Mouse (Mus musculus): ENCODE measurements at regions not wholly inside any gene's neighbourhood (a gene's known extent, or its start where the extent isn't known, plus 50 kb on each side); places are given as distances from the start of the nearest gene placed in this dataset.

DNA sequence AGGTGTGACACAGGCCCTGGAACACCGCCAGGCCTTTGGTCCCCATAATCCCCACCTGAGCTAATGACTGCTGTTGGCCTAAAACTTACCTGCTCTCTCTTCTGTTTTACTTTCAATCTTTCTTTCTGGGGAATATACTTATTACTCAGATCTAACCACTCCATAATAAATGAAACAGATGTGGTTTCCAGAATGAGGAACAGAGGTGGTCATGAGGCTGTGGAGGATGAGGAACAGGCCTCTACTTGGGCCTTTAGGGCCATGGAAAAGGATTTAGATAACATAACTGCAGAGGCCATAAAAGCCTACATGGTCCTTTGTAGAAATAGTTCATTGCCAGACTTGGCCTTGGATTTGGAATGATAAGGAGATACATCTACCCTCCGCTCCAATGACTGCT is 74.1 kb downstream of the B3gnt5 start:
- no peaks in the 10 kb centered on the region for H3K9me3 ChIP-seq (replicated peaks; ENCODE audit: control insufficient read depth, low read length, poor library complexity, severe bottlenecking)
- no peaks in the 10 kb centered on the region for H3K36me3 ChIP-seq (ENCODE audit: control insufficient read depth, insufficient read depth, low read length)
- H3K4me1 ChIP-seq (ENCODE audit: control insufficient read depth, insufficient read depth, low read length): no peaks in the 10 kb centered on the region
- H3K27me3 ChIP-seq (ENCODE audit: control insufficient read depth, insufficient read depth, low read depth, low read length): no peaks in the 10 kb centered on the region
- H3K27ac ChIP-seq (ENCODE audit: low read length): no peak overlapping the region
- no peak overlapping the region for H3K4me3 ChIP-seq (ENCODE audit: low read depth, low read length)
- H3K9ac ChIP-seq (ENCODE audit: low read depth, low read length): no peak overlapping the region
- ATAC-seq: no peak
- no peak overlapping the region for H3K4me2 ChIP-seq (ENCODE audit: low read length)
- 97% methylated on average over 2 of the region's 2 CpGs for WGBS

DNA sequence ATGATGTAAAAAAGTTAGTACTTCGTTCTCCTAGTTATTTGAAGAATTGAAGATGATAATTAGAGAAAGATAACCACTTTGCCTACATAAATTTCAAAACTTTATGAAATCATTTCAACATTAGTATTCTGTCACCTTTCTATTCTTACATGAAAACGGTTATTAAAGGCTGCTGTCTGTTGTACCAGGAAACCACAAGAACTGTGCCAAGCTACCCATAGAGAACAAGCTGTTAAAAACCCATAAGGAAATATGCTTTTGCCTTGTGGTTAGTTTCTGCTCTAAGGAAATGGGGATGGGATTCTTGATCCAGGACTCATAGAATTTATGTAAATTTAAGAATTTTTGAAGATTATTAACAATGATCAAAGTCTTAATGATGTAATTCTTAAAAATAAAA is 74.7 kb downstream of the B3gnt5 start:
- Histone ChIP-seq H3K9ac (ENCODE audit: low read depth, low read length) (no peak overlapping the region), H3K9me3 (replicated peaks; ENCODE audit: control insufficient read depth, low read length, poor library complexity, severe bottlenecking) (no peaks in the 10 kb centered on the region), H3K4me1 (ENCODE audit: control insufficient read depth, insufficient read depth, low read length) (no peaks in the 10 kb centered on the region), H3K36me3 (ENCODE audit: control insufficient read depth, insufficient read depth, low read length) (no peaks in the 10 kb centered on the region), H3K27me3 (ENCODE audit: control insufficient read depth, insufficient read depth, low read depth, low read length) (no peaks in the 10 kb centered on the region), H3K4me3 (ENCODE audit: low read depth, low read length) (no peak overlapping the region), H3K27ac (ENCODE audit: low read length) (no peak overlapping the region), H3K4me2 (ENCODE audit: low read length) (no peak overlapping the region)
- WGBS: 84% methylated on average over 2 of the region's 2 CpGs
- ATAC-seq: no peak

DNA sequence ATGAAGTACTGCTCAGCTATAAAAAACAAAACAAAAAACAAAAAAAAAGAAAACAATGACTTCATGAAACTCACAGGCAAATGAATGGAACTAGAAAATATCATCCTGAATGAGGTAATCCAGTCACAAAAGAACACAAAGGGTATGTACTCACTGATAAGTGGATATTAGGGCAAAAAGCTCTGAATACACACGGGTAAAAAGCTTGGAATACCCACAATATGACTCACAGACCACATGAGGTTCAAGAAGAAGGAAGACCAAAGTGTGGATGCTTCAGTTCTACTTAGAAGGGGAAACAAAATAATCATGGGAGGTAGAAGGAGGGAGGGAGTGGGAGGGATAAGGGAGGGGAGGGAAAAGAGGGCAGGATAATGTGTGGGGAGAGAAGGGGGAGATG is 79.8 kb downstream of the B3gnt5 start:
- WGBS: 48% methylated on average over 1 of the region's 1 CpGs
- H3K4me3 ChIP-seq (ENCODE audit: low read depth, low read length): no peak overlapping the region
- H3K27ac ChIP-seq (ENCODE audit: low read length): no peak overlapping the region
- no peak for ATAC-seq
- no peak overlapping the region for H3K4me2 ChIP-seq (ENCODE audit: low read length)
- no peaks in the 10 kb centered on the region for H3K27me3 ChIP-seq (ENCODE audit: control insufficient read depth, insufficient read depth, low read depth, low read length)
- no peak overlapping the region for H3K9ac ChIP-seq (ENCODE audit: low read depth, low read length)
- H3K9me3 ChIP-seq (replicated peaks; ENCODE audit: control insufficient read depth, low read length, poor library complexity, severe bottlenecking): no peaks in the 10 kb centered on the region
- H3K36me3 ChIP-seq (ENCODE audit: control insufficient read depth, insufficient read depth, low read length): no peaks in the 10 kb centered on the region
- H3K4me1 ChIP-seq (ENCODE audit: control insufficient read depth, insufficient read depth, low read length): no peaks in the 10 kb centered on the region

DNA sequence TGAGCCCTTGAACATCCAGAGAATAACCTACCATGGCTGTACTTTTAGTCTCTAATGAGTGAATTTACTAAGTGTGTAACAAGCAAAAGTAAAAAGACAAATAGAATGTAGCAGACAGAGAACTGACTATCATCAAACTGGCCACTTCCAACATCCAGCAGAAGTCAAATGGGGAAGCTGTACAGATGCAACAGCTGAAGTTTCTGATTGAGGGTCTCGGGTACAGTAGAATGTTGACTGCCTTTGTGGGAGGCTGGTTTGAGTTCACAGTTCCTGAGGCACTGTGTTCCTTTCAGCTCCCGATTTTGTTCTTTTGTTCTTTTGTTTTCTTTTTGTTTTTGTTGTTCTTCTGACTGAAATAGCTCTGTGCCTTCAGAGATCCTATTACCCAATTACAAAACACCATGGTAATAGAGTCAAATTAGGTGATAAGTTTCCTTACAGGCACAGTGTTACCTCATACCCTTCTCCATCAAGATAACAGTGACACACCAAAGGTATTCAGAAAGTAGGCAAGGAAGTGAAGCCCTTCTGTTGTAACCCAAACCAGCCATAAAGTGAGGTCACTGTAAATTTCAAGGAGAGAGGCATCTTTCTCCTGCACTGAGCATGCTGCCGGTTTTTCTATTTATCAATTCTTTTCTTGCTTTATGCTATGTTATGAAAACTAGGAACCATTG is 82.5 kb downstream of the B3gnt5 start:
- Histone ChIP-seq H3K4me2 (ENCODE audit: low read length) (no peak overlapping the region), H3K4me1 (ENCODE audit: control insufficient read depth, insufficient read depth, low read length) (no peaks in the 10 kb centered on the region), H3K27ac (ENCODE audit: low read length) (no peak overlapping the region), H3K4me3 (ENCODE audit: low read depth, low read length) (no peak overlapping the region), H3K9ac (ENCODE audit: low read depth, low read length) (no peak overlapping the region), H3K36me3 (ENCODE audit: control insufficient read depth, insufficient read depth, low read length) (no peaks in the 10 kb centered on the region), H3K27me3 (ENCODE audit: control insufficient read depth, insufficient read depth, low read depth, low read length) (no peaks in the 10 kb centered on the region), H3K9me3 (replicated peaks; ENCODE audit: control insufficient read depth, low read length, poor library complexity, severe bottlenecking) (no peaks in the 10 kb centered on the region)
- ATAC-seq: no peak
- WGBS: 58% methylated on average over 3 of the region's 3 CpGs

DNA sequence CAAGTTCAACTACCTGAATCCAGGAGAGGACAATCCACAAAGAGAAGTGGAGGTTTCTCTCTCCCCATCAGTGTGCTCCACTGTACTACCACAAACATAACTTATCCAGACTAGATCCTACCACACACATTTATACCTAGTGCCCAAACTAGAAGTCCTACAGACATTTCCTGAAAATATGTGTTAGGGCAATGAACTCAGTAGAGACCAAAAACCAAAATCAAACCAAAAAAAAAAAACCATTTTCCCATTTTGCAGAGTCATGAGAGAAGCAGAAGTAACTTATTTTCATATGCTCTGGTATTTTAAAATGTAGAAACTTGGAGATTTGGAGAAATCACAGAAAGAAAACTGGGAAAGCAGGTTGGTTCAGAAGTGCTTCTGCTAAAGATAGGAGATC is 83.7 kb downstream of the B3gnt5 start:
- Histone ChIP-seq H3K27ac (ENCODE audit: low read length) (no peak overlapping the region), H3K27me3 (ENCODE audit: control insufficient read depth, insufficient read depth, low read depth, low read length) (no peaks in the 10 kb centered on the region), H3K4me3 (ENCODE audit: low read depth, low read length) (no peak overlapping the region), H3K4me1 (ENCODE audit: control insufficient read depth, insufficient read depth, low read length) (no peaks in the 10 kb centered on the region), H3K9me3 (replicated peaks; ENCODE audit: control insufficient read depth, low read length, poor library complexity, severe bottlenecking) (no peaks in the 10 kb centered on the region), H3K4me2 (ENCODE audit: low read length) (no peak overlapping the region), H3K36me3 (ENCODE audit: control insufficient read depth, insufficient read depth, low read length) (no peaks in the 10 kb centered on the region), H3K9ac (ENCODE audit: low read depth, low read length) (no peak overlapping the region)
- no peak for ATAC-seq

DNA sequence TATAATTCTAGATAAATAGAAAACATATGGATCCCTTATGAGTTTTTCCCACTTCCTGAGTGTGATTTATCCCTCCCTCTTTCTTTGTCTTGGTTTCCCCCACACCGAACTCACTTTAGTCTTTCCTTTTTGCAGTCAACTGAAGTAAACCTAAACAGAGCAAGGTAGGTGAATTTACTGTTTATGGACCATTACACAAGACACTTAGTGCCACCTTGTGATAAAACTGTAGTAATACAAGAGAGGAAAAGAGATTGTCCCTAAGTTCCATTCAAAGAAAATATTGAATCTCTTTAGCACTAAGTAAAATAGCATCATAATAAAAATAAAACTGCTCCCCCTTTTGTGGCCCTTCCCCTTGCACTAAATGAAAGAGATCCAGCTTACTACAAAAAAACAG is 88.4 kb downstream of the B3gnt5 start:
- Histone ChIP-seq H3K27me3 (ENCODE audit: control insufficient read depth, insufficient read depth, low read depth, low read length) (no peaks in the 10 kb centered on the region), H3K27ac (ENCODE audit: low read length) (no peak overlapping the region), H3K9me3 (replicated peaks; ENCODE audit: control insufficient read depth, low read length, poor library complexity, severe bottlenecking) (no peaks in the 10 kb centered on the region), H3K9ac (ENCODE audit: low read depth, low read length) (no peak overlapping the region), H3K4me1 (ENCODE audit: control insufficient read depth, insufficient read depth, low read length) (no peaks in the 10 kb centered on the region), H3K4me3 (ENCODE audit: low read depth, low read length) (no peak overlapping the region), H3K4me2 (ENCODE audit: low read length) (no peak overlapping the region), H3K36me3 (ENCODE audit: control insufficient read depth, insufficient read depth, low read length) (no peaks in the 10 kb centered on the region)
- ATAC-seq: no peak
- 47% methylated on average over 1 of the region's 1 CpGs for WGBS

DNA sequence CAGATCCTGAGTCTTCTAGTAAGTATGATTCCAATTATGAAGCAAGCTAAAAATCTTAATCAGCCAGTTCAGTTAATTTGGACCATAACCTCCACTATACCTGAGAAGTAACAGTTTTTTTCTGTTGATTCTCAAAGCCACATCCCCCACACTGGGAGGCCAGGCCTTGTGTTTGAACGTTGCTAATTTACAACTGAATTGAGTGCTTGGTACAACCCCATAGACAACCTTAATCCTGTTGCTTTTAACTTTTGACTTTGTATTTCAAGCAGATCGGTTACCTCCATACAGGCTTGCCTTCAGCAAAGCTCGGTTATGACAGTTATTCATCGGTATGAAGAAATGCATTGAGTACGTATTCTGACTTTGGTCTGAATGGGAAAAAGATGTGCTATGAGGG is 105.3 kb downstream of the B3gnt5 start:
- no peak for ATAC-seq
- H3K4me1 ChIP-seq (ENCODE audit: control insufficient read depth, insufficient read depth, low read length): no peaks in the 10 kb centered on the region
- H3K4me2 ChIP-seq (ENCODE audit: low read length): no peak overlapping the region
- H3K27ac ChIP-seq (ENCODE audit: low read length): no peak overlapping the region
- H3K4me3 ChIP-seq (ENCODE audit: low read depth, low read length): no peak overlapping the region
- WGBS: 74% methylated on average over 5 of the region's 5 CpGs
- H3K27me3 ChIP-seq (ENCODE audit: control insufficient read depth, insufficient read depth, low read depth, low read length): no peaks in the 10 kb centered on the region
- no peaks in the 10 kb centered on the region for H3K9me3 ChIP-seq (replicated peaks; ENCODE audit: control insufficient read depth, low read length, poor library complexity, severe bottlenecking)
- no peaks in the 10 kb centered on the region for H3K36me3 ChIP-seq (ENCODE audit: control insufficient read depth, insufficient read depth, low read length)
- no peak overlapping the region for H3K9ac ChIP-seq (ENCODE audit: low read depth, low read length)

DNA sequence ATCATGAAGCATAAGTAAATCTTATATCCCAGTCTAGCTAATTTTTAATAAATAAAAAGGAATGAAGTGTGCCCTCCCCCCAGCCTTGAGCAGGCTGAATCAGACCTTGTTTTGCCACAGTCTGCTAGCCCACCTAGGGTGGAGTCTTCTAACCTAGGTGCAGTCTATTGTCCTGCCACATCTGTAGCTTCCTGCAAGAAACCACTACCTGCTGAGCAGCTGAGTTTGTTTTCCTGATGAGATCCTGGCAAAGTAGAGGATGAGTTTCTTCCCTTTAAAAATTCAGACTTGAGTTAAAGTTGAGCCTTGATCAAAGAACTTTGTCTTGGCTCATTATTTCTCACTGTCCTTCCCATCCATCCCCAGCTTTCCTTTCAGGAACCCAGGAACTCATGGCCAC is 105.9 kb downstream of the B3gnt5 start:
- Histone ChIP-seq H3K4me3 (ENCODE audit: low read depth, low read length) (no peak overlapping the region), H3K4me1 (ENCODE audit: control insufficient read depth, insufficient read depth, low read length) (no peaks in the 10 kb centered on the region), H3K4me2 (ENCODE audit: low read length) (no peak overlapping the region), H3K9ac (ENCODE audit: low read depth, low read length) (no peak overlapping the region), H3K27me3 (ENCODE audit: control insufficient read depth, insufficient read depth, low read depth, low read length) (no peaks in the 10 kb centered on the region), H3K9me3 (replicated peaks; ENCODE audit: control insufficient read depth, low read length, poor library complexity, severe bottlenecking) (no peaks in the 10 kb centered on the region), H3K36me3 (ENCODE audit: control insufficient read depth, insufficient read depth, low read length) (no peaks in the 10 kb centered on the region), H3K27ac (ENCODE audit: low read length) (no peak overlapping the region)
- no peak for ATAC-seq

DNA sequence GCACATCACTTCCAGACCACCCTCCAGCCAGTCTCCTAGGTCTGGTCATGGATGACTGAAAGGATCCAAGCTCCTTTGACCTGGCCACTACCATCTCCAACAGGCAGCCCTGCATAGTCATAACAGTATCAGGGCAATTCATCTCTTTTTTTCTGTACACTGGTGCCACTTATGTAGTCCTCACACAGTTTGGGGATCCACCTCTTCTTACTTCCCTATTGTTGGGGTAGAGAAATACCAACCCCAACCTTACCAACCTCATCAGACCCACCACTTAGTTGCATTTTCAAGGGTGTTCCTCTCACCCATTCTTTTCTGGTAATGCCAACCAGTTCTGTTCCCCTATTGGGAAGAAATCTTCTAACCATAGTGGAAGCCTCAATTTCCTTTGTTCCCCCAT is 109.4 kb downstream of the B3gnt5 start:
- no peak overlapping the region for H3K4me2 ChIP-seq (ENCODE audit: low read length)
- H3K4me1 ChIP-seq (ENCODE audit: control insufficient read depth, insufficient read depth, low read length): no peaks in the 10 kb centered on the region
- H3K9ac ChIP-seq (ENCODE audit: low read depth, low read length): no peak overlapping the region
- no peaks in the 10 kb centered on the region for H3K9me3 ChIP-seq (replicated peaks; ENCODE audit: control insufficient read depth, low read length, poor library complexity, severe bottlenecking)
- no peak overlapping the region for H3K4me3 ChIP-seq (ENCODE audit: low read depth, low read length)
- no peaks in the 10 kb centered on the region for H3K36me3 ChIP-seq (ENCODE audit: control insufficient read depth, insufficient read depth, low read length)
- no peaks in the 10 kb centered on the region for H3K27me3 ChIP-seq (ENCODE audit: control insufficient read depth, insufficient read depth, low read depth, low read length)
- no peak for ATAC-seq
- H3K27ac ChIP-seq (ENCODE audit: low read length): no peak overlapping the region

All from midbrain, embryonic 16.5 days (tissue).